Mouse (Mus musculus) cerebellum, adult 9-10 months (tissue): ENCODE data around the gene Tbc1d23.

ENCODE experiments used
- DNase-seq: peaks from one replicate; pipeline ENCODE4 v3.0.0; 2022

The Tbc1d23 gene

GRCm38 (mm10) chr16:57157728-57158127 lies 73.6 kb downstream of the Tbc1d23 start:
- no peak for DNase-seq

GRCm38 (mm10) chr16:57157076-57157475 lies 74.2 kb downstream of the Tbc1d23 start:
- DNase-seq: no peak

GRCm38 (mm10) chr16:57155899-57156298 lies 75.4 kb downstream of the Tbc1d23 start:
- DNase-seq: no peak

- no peak for DNase-seq
Observed at GRCm38 (mm10) chr16:57151437-57151836, 79.9 kb downstream of the Tbc1d23 start.

GRCm38 (mm10) chr16:57144741-57145140 lies 86.6 kb downstream of the Tbc1d23 start:
- DNase-seq: no peak

- DNase-seq: no peak
Observed at GRCm38 (mm10) chr16:57133611-57134010, 97.7 kb downstream of the Tbc1d23 start.

GRCm38 (mm10) chr16:57132326-57132725 lies 99.0 kb downstream of the Tbc1d23 start:
- no peak for DNase-seq

- DNase-seq: no peak
Observed at GRCm38 (mm10) chr16:57131544-57131943, 99.8 kb downstream of the Tbc1d23 start.

GRCm38 (mm10) chr16:57130752-57131400 lies 100.4 kb downstream of the Tbc1d23 start:
- DNase-seq: no peak

GRCm38 (mm10) chr16:57127825-57128224 lies 103.5 kb downstream of the Tbc1d23 start:
- no peak for DNase-seq

GRCm38 (mm10) chr16:57126268-57126667 lies 105.0 kb downstream of the Tbc1d23 start:
- no peak for DNase-seq

- peak; percentile 22 for DNase-seq
Observed at GRCm38 (mm10) chr16:57122682-57123445, 108.4 kb downstream of the Tbc1d23 start.

- DNase-seq: no peak
Observed at GRCm38 (mm10) chr16:57121816-57122415, 109.4 kb downstream of the Tbc1d23 start.

- DNase-seq: peak; percentile 97
Observed at GRCm38 (mm10) chr16:57120913-57121815, 110.1 kb downstream of the Tbc1d23 start, which contains the start of gene Tomm70a. Tomm70a (plus strand) TSS chr16:57121703.
